Mouse (Mus musculus) limb, embryonic 14.5 days (tissue): ENCODE measurements at regions not wholly inside any gene's neighbourhood (a gene's known extent, or its start where the extent isn't known, plus 50 kb on each side); places are given as distances from the start of the nearest gene placed in this dataset.

Experiments used
- ATAC-seq: fragments of 200-750 bp; cut with Nextera tagmentation; 2 replicates; pipeline ENCODE4 v1.8.0; 2017; ENCODE audit warnings: low read depth, moderate number of reproducible peaks, moderate TSS enrichment; ENCODE audit not compliant: low FRiP score
- DNase-seq: peaks from one replicate; pipeline ENCODE4 v3.0.0-alpha.2; 2015; ENCODE audit warnings: low spot score
- H3K27ac ChIP-seq: fragments of 300-500 bp; sonication (generic); replicated peaks from 2 replicates; pipeline ENCODE4 v1.5.1; 2014; ENCODE audit warnings: low read depth, mild to moderate bottlenecking, low read length, moderate library complexity, mixed read lengths
- H3K27me3 ChIP-seq: fragments of 300-500 bp; sonication (generic); 2 replicates; pipeline ENCODE4 v1.6.1; 2014; ENCODE audit warnings: low read length, mixed read lengths; ENCODE audit not compliant: control insufficient read depth, insufficient read depth
- H3K36me3 ChIP-seq: fragments of 300-500 bp; sonication (generic); 2 replicates; pipeline ENCODE4 v1.6.1; 2014; ENCODE audit warnings: mild to moderate bottlenecking, low read length, moderate library complexity, mixed read lengths; ENCODE audit not compliant: control insufficient read depth, insufficient read depth
- H3K4me1 ChIP-seq: fragments of 300-500 bp; sonication (generic); 2 replicates; pipeline ENCODE4 v1.6.1; 2014; ENCODE audit warnings: antibody characterized with exemption, low read length, mixed read lengths; ENCODE audit not compliant: control insufficient read depth, insufficient read depth
- H3K4me2 ChIP-seq: fragments of 300-500 bp; sonication (generic); replicated peaks from 2 replicates; pipeline ENCODE4 v1.6.1; 2014; ENCODE audit warnings: low read depth, mild to moderate bottlenecking, low read length, moderate library complexity; ENCODE audit not compliant: severe bottlenecking
- H3K4me3 ChIP-seq: fragments of 300-500 bp; sonication (generic); replicated peaks from 2 replicates; pipeline ENCODE4 v1.5.1; 2014; ENCODE audit warnings: low read length
- H3K9ac ChIP-seq: fragments of 300-500 bp; sonication (generic); 2 replicates; pipeline ENCODE4 v1.6.1; 2014; ENCODE audit warnings: mild to moderate bottlenecking, low read depth, low read length, moderate library complexity; ENCODE audit not compliant: severe bottlenecking
- H3K9me3 ChIP-seq: fragments of 300-500 bp; sonication (generic); 2 replicates; pipeline ENCODE4 v1.6.1; 2016; ENCODE audit warnings: low read length; ENCODE audit not compliant: control insufficient read depth
- POLR2A ChIP-seq: fragments of 200-500 bp; IDR thresholded peaks from 2 replicates; pipeline ENCODE4 v1.8.0; 2012; ENCODE audit warnings: inconsistent platforms, mild to moderate bottlenecking, moderate library complexity, borderline replicate concordance; ENCODE audit not compliant: insufficient read depth, insufficient read length; ENCODE audit errors: extremely low read depth
- WGBS: fragments of 180-500 bp; shearing (Covaris S2); extraction: QIAGEN DNeasy Blood & Tissue Kit; methylation state at CpG from one replicate; pipeline ENCODE4 v1.1.7; 2014; 5-methylcytosine and 5-hydroxymethylcytosine counted together

DNA sequence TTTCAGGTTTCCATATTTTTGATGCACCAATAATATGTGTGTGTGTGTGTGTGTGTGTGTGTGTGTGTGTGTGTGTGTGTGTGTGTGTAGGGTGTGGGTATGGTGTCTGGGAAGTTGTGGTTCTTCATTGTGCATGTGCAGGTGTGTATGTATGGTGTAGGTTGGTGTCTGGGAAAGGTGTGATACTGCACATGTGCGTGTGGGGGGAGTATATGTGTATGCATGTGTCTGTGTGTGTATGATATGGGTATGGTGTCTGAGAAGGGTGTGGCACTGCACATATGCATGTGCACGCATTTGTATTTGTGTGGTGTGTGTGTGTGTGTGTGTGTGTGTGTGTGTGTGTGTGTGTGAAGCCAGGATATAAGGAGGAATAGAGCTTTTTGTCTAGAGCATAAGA lies 99.6 kb downstream of the Arl4a start:
- 86% methylated on average over 2 of the region's 2 CpGs for WGBS
- Histone ChIP-seq H3K9me3 (no peaks in the 10 kb centered on the region), H3K4me1 (peaks cover 4% of the 10 kb centered on the region; the same call in 1 of the 2 replicates), H3K27me3 (no peaks in the 10 kb centered on the region), H3K9ac (no peak overlapping the region), H3K4me3 (no peak overlapping the region), H3K27ac (no peak overlapping the region), H3K36me3 (no peaks in the 10 kb centered on the region), H3K4me2 (no peak overlapping the region)
- TF ChIP-seq POLR2A = no peak
- DNase-seq = no peak
- ATAC-seq = no peak

GRCm38 (mm10) chr12:39936331-39936730 lies 101.5 kb downstream of the Arl4a start:
- no peak overlapping the region for H3K4me2 ChIP-seq
- H3K4me3 ChIP-seq = no peak overlapping the region
- ATAC-seq (no peak), DNase-seq (no peak)
- H3K27ac ChIP-seq = no peak overlapping the region
- H3K9me3 ChIP-seq = no peaks in the 10 kb centered on the region
- WGBS = 79% methylated on average over 11 of the region's 11 CpGs
- TF ChIP-seq POLR2A = no peak
- no peaks in the 10 kb centered on the region for H3K36me3 ChIP-seq
- H3K27me3 ChIP-seq = no peaks in the 10 kb centered on the region
- H3K4me1 ChIP-seq = no peaks in the 10 kb centered on the region
- no peak overlapping the region for H3K9ac ChIP-seq

DNA sequence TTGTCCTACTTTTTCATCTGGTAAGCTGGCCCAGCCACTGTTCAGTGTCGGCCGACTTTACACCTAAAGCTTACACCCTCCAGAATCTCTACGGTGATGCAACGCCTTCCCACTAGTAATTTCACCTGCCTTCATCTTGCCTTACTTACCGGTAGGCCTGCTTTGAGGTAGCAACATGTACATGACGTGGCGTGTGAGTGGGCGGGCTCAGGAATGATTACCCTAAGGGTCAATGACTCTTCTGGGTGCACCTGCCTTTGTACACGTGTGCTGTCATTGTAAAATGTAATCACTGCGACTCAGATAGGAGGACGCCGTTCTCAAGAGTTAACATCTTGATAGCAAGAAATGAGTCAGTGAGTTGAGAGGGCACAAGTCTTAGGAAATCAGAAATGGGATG lies 102.0 kb downstream of the Arl4a start:
- no peak for TF ChIP-seq POLR2A
- no peak overlapping the region for H3K9ac ChIP-seq
- no peaks in the 10 kb centered on the region for H3K27me3 ChIP-seq
- ATAC-seq = no peak
- H3K27ac ChIP-seq = no peak overlapping the region
- H3K4me2 ChIP-seq = no peak overlapping the region
- 86% methylated on average over 12 of the region's 12 CpGs for WGBS
- no peak overlapping the region for H3K4me3 ChIP-seq
- H3K36me3 ChIP-seq = no peaks in the 10 kb centered on the region
- no peaks in the 10 kb centered on the region for H3K9me3 ChIP-seq
- H3K4me1 ChIP-seq = no peaks in the 10 kb centered on the region
- DNase-seq = no peak

GRCm38 (mm10) chr12:39934877-39935276 lies 102.9 kb downstream of the Arl4a start:
- Histone ChIP-seq H3K4me1 (no peaks in the 10 kb centered on the region), H3K9ac (no peak overlapping the region), H3K27me3 (no peaks in the 10 kb centered on the region), H3K27ac (no peak overlapping the region), H3K4me2 (no peak overlapping the region), H3K9me3 (no peaks in the 10 kb centered on the region), H3K36me3 (no peaks in the 10 kb centered on the region), H3K4me3 (no peak overlapping the region)
- DNase-seq (no peak), ATAC-seq (no peak)
- 89% methylated on average over 4 of the region's 4 CpGs for WGBS
- TF ChIP-seq POLR2A = no peak

GRCm38 (mm10) chr12:39931251-39931650 lies 106.6 kb downstream of the Arl4a start:
- H3K9me3 ChIP-seq = no peaks in the 10 kb centered on the region
- DNase-seq = no peak
- H3K4me1 ChIP-seq = no peaks in the 10 kb centered on the region
- H3K4me2 ChIP-seq = no peak overlapping the region
- no peaks in the 10 kb centered on the region for H3K27me3 ChIP-seq
- no peak for ATAC-seq
- no peak overlapping the region for H3K27ac ChIP-seq
- no peak overlapping the region for H3K9ac ChIP-seq
- 55% methylated on average over 1 of the region's 1 CpGs for WGBS
- no peak for TF ChIP-seq POLR2A
- no peak overlapping the region for H3K4me3 ChIP-seq
- H3K36me3 ChIP-seq = no peaks in the 10 kb centered on the region

DNA sequence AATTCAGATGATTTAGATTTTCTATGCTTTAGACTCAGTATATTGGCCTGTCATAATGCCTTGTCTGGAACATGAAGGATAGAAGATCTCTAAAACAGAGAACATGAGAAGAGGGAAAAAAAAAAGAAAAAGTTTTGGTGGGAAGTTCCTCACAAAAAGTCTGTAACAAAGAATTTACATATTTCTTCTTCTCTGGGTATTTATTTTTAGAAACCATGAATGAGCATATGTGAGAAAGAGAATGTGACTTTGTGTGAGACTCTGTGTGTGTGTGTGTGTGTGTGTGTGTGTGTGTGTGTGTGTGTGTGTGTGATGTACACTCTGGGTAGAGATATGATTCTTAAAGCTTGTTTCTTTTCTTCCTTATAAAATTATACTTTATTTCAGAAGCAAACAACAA lies 109.9 kb downstream of the Arl4a start:
- DNase-seq (no peak), ATAC-seq (no peak)
- H3K4me3 ChIP-seq = no peak overlapping the region
- no peak overlapping the region for H3K9ac ChIP-seq
- H3K36me3 ChIP-seq = no peaks in the 10 kb centered on the region
- H3K27me3 ChIP-seq = no peaks in the 10 kb centered on the region
- no peaks in the 10 kb centered on the region for H3K9me3 ChIP-seq
- TF ChIP-seq POLR2A = no peak
- no peaks in the 10 kb centered on the region for H3K4me1 ChIP-seq
- H3K4me2 ChIP-seq = no peak overlapping the region
- no peak overlapping the region for H3K27ac ChIP-seq
